Comparison of ENCODE assay signal across 24 mouse cellular contexts in the genomic region with DNA sequence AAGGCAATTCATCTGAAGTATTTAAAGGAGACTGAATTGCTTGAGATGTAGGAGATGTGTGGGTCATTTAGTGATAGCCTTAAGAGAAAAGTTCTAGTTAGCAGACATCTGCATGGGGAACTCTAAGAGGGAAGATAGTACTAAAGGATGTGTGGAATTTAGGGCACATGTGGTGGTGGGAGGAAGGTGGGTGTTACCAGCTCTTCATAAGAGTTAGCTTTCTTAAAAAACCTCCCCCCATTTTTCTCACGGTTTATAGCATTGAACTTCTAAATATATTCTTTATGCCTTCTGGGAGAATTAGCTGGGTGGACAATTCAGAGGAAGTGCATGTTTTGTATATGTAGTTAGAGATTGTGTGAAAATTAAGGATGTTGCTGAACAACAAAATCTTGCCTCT.
DNase-seq lines count a peak whose midpoint lies in the region; ATAC-seq and TF ChIP-seq lines count a peak whose summit lies in the region.
"Had no signal": no experiment of that assay in that cellular context is flagged by ENCODE, and none has a peak within 500 bp of the region (broad histone marks: within the 10 kb centered on the region; RNA-seq: fewer than 3 reads in every experiment).

No protein-coding gene starts in this region.

- H3K9ac ChIP-seq in heart, embryonic 11.5 days (ENCODE audit: low read depth, low read length), result no peak overlapping the region
- H3K9ac ChIP-seq: embryonic facial prominence, embryonic 13.5 days; embryonic facial prominence, embryonic 15.5 days; forebrain, embryonic 12.5 days had no signal

- no peaks in the 10 kb centered on the region for H3K27me3 ChIP-seq in heart, embryonic 11.5 days (ENCODE audit: control insufficient read depth, insufficient read depth, low read length)
- H3K27me3 ChIP-seq: embryonic facial prominence, embryonic 13.5 days; embryonic facial prominence, embryonic 15.5 days; forebrain, embryonic 12.5 days had no signal

- peak; percentile 9 to 43 for DNase-seq in frontal cortex, postnatal 36 days (ENCODE audit: low spot score in 2 of 2)
- no peak for DNase-seq in frontal cortex, postnatal 25 days (ENCODE audit: low spot score in 2 of 2)
- peak; percentile 12 to 36 for DNase-seq in left cerebral cortex, adult 18-20 months (ENCODE audit: low spot score in 2 of 2)
- no peak for DNase-seq in left cerebral cortex, adult 2 months (ENCODE audit: extremely low spot score in 1 of 2, low spot score in 2 of 2)
- DNase-seq in right cerebral cortex, adult 2 months (ENCODE audit: low spot score in 2 of 2), result peak; percentile 30 to 36
- no peak for DNase-seq in right cerebral cortex, postnatal 14 days
- peak; percentile 64 for DNase-seq in telencephalon, adult 2 months (ENCODE audit: low read depth, low spot score)
- DNase-seq: adrenal gland, adult 2 months; adrenal gland, postnatal 10 days; adrenal gland, postnatal 25 days; cerebellum, adult 11-12 months; cerebellum, adult 2 months; cerebellum, adult 9-11 months; cerebellum, postnatal 14 days; cerebellum, postnatal 36 days; embryo, embryonic 11 days had no signal

- H3K4me3 ChIP-seq in left cerebral cortex, adult 2 months, result no peak overlapping the region
- no peak overlapping the region for H3K4me3 ChIP-seq in heart, embryonic 11.5 days (ENCODE audit: low read depth, low read length)
- H3K4me3 ChIP-seq: embryonic facial prominence, embryonic 13.5 days; embryonic facial prominence, embryonic 15.5 days; erythroblast, embryonic 14.5 days; forebrain, embryonic 10.5 days; forebrain, embryonic 12.5 days had no signal

- intact Hi-C loops in left cerebral cortex, adult 2 months (cut with DNase I), result no loop called here

- H3K36me3 ChIP-seq in heart, embryonic 11.5 days (ENCODE audit: control insufficient read depth, insufficient read depth, low read length), result no peaks in the 10 kb centered on the region
- H3K36me3 ChIP-seq: embryonic facial prominence, embryonic 13.5 days; embryonic facial prominence, embryonic 15.5 days; forebrain, embryonic 10.5 days; forebrain, embryonic 12.5 days had no signal

- H3K4me2 ChIP-seq in heart, embryonic 11.5 days, result no peak overlapping the region
- H3K4me2 ChIP-seq: embryonic facial prominence, embryonic 13.5 days; embryonic facial prominence, embryonic 15.5 days; forebrain, embryonic 12.5 days had no signal

- H3K9me3 ChIP-seq in heart, embryonic 11.5 days (replicated peaks; ENCODE audit: control insufficient read depth, low read length), result no peaks in the 10 kb centered on the region
- H3K9me3 ChIP-seq: embryonic facial prominence, embryonic 13.5 days; embryonic facial prominence, embryonic 15.5 days; forebrain, embryonic 10.5 days; forebrain, embryonic 12.5 days had no signal

- no peaks in the 10 kb centered on the region for H3K4me1 ChIP-seq in heart, embryonic 11.5 days (ENCODE audit: control insufficient read depth, insufficient read depth, low read length)
- H3K4me1 ChIP-seq: embryonic facial prominence, embryonic 13.5 days; embryonic facial prominence, embryonic 15.5 days; forebrain, embryonic 10.5 days; forebrain, embryonic 12.5 days had no signal

- WGBS in heart, embryonic 11.5 days (ENCODE audit: insufficient replicate concordance), result 76% methylated on average over 1 of the region's 1 CpGs

- TF ChIP-seq CTCF in left cerebral cortex, adult 2 months (IDR thresholded peaks at IDR 0.05), result no peak

- ATAC-seq in heart, embryonic 11.5 days (replicated peaks; ENCODE audit: insufficient number of reproducible peaks, low FRiP score, low TSS enrichment), result no peak
- ATAC-seq: forebrain, embryonic 14.5 days; forebrain, embryonic 16.5 days had no signal

- H3K27ac ChIP-seq in left cerebral cortex, adult 2 months, result no peak overlapping the region
- H3K27ac ChIP-seq in heart, embryonic 11.5 days (ENCODE audit: low read depth, low read length), result no peak overlapping the region
- H3K27ac ChIP-seq: embryonic facial prominence, embryonic 13.5 days; embryonic facial prominence, embryonic 15.5 days; forebrain, embryonic 10.5 days; forebrain, embryonic 12.5 days had no signal

Comparison
In these comparisons a context has a peak if more than half of its experiments do, and no peak if none do; other contexts are left out.
1. DNase-seq: peak in frontal cortex, postnatal 36 days (2 of 2), left cerebral cortex, adult 18-20 months (2 of 2), right cerebral cortex, adult 2 months (2 of 2) and telencephalon, adult 2 months (single experiment); none in frontal cortex, postnatal 25 days (0 of 2), left cerebral cortex, adult 2 months (0 of 2) and right cerebral cortex, postnatal 14 days (single experiment).